Mouse (Mus musculus) ES-Bruce4 (cell line): ENCODE results near the gene Pik3c2b.

ENCODE experiments used
- CTCF ChIP-seq: IDR thresholded peaks from one replicate; pipeline ENCODE4 v1.8.1; 2011; ENCODE audit warnings: low read depth, low read length
- EP300 ChIP-seq: IDR thresholded peaks from 2 replicates; pipeline ENCODE4 v1.6.1; 2011; ENCODE audit warnings: low read depth, low read length; ENCODE audit not compliant: insufficient read depth
- POLR2A ChIP-seq: IDR thresholded peaks from one replicate; pipeline ENCODE4 v1.8.1; 2011; ENCODE audit warnings: low read length; ENCODE audit not compliant: insufficient read depth

DNA sequence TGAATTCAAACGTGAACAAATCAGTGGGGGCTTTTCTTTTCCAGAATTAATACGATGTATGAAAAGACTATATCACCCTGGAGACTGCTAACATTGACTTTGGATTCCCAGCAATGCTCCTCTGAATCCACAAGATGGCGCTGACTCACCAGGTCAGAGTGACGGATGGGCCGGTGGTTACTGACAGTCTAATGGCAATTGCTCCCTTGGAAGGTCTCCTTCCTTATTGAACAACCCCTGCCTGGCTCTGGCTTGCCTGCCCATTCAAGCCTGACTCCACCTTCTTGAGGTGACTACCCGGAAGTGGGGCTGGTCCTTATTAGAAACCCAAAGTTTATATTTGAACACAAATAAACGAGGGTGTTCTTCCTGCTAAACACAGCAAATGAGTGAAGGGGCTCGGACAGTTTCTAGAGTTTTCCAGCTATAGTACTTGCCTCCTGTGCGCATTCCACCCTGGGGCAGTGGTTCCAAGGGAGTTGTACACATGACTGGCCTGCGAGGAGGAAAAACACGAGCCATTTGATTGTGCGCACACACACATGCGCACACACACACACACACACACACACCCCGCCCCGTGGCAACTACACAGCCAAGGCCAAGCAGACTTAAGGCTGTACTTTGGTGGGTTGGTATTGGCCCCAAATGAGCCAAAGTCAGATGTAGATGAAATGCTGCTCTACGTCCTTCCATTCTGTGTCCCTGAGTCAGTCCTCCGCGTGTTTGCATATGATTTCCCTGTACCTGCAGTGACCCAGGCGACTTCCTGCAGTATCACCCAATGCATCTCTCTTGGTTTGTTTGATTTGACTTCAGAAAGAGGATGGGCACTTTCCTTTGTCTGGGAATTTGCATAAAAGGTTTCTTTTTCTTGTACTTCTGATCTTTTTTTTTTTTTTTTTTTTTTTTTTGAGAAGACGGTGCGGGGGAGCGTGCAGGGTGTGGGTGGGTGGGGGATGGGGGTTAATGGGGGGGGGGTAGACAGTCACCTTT lies 100.8 kb downstream of the Pik3c2b start:
- TF ChIP-seq CTCF (peak; percentile 95), EP300 (no peak), POLR2A (no peak)
